Mouse (Mus musculus): ENCODE measurements at regions not wholly inside any gene's neighbourhood (a gene's known extent, or its start where the extent isn't known, plus 50 kb on each side); places are given as distances from the start of the nearest gene placed in this dataset.
"Not testable (repeated sequence)": the region's sequence is repeated elsewhere in the genome, so short reads cannot be mapped to it uniquely, and the experiment has no call there.

DNA sequence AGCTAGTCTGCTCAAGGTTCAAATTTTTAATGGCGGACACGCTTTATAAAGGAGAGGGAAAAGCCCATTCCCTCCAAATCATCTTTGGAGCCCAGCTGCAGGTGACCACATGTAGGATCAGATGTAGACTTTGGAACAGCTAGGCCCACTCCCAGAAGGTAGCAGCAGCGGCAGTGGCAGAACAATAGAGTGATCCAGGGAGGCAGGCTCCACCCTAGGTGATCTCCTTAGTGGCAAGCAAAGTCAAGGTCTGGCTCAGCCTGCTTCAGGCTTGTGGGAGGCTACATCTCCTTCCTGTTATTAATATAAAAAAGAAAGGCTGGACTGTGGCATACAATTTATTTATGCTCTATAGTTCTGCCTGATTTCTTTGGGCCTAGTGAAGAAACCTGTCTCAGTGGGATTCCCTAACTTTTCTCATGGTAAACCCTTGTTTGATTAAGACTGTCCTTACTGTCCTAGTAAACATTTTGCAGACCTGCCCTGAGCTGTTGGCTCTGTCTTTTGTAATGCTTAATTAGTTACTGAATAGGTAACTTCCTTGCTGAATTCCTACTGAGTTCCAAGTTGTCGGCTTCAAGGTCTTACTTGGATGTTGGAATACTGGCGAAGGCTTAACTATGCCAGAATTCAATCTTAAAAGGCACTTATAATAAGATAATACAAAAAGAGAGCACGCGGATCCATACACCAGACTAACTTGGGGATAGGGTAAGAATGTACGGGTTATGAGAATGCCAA, 169.6 kb downstream of the Car2 start:
- H3K4me1 ChIP-seq (ENCODE audit: control insufficient read depth, insufficient read depth, low read depth, low read length); H3K4me2 ChIP-seq (ENCODE audit: low read length); H3K4me3 ChIP-seq (ENCODE audit: low read length): not testable (repeated sequence)

DNA sequence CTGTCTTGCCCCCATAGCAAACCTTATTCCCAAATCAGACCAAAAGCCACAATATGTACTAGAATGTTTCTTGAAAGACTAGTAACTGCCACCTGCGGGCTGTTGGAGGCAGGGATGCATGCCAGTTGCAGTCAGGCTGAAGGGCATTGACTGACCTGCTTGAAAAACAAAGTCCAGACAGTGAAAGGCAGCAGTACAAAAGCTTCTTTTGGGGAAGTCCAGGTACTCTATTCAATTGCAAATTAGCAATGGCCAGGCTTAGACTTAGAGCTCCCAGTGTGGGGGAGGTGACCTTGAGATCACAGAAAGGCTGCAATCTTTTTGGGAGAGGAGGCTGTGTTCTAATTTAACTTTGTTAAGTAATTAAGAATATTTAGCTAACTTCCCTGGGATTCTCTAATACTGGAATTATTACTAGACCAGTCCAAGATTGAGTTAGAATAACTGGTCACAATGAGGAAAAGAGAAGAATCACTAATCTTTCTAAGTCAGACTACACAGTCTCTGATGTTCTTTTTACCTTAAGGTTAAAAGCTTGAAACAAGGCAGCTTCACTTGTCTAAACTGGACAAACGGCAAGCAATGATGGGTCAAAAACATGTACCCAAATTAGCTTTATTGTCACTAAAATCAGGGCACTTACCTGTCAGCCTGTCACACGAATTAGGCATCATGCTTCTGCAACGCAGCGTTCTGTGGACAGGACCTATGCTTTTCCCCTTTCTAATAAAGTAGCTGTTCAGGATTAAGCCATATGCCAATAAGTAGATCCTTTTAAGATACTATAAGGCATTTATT, 170.9 kb downstream of the Car2 start:
- ATAC-seq: not testable (repeated sequence)
- 88% methylated on average over 5 of the region's 5 CpGs for WGBS

More for the DNA sequence above, 169.6 kb downstream of the Car2 start:
- not testable (repeated sequence) for H3K27ac ChIP-seq (ENCODE audit: low read depth, low read length); H3K36me3 ChIP-seq (ENCODE audit: control insufficient read depth, insufficient read depth, low read length); ATAC-seq; H3K27me3 ChIP-seq (replicated peaks; ENCODE audit: control insufficient read depth, insufficient read depth, low read length); H3K9ac ChIP-seq (ENCODE audit: low read depth, low read length); H3K9me3 ChIP-seq (ENCODE audit: control insufficient read depth, low read length)
- 92% methylated on average over 8 of the region's 8 CpGs for WGBS

DNA sequence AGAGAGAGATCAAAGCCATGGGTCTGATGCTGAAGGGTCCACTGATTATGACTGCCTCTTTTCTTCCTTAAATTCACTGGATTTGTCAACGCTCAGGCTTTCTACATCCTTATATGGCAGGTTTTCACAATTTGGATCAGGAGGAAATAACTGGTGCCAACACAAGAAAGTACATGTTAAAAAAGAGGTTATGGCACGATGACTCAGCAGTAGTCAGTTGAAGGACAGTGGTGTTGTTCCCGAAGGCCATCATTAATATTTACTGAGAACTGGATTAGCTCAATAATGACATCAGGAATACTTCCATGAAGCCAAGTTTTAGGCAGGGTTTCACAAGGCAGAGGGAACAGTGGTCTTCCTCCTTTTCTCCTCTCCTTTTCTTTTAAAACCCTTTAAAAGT, 179.6 kb downstream of the Car2 start:
- Histone ChIP-seq H3K9ac (ENCODE audit: low read depth, low read length) (no peak overlapping the region), H3K27ac (ENCODE audit: low read depth, low read length) (no peak overlapping the region), H3K27me3 (replicated peaks; ENCODE audit: control insufficient read depth, insufficient read depth, low read length) (no peaks in the 10 kb centered on the region), H3K4me2 (ENCODE audit: low read length) (no peak overlapping the region), H3K4me3 (ENCODE audit: low read length) (no peak overlapping the region), H3K9me3 (ENCODE audit: control insufficient read depth, low read length) (no peaks in the 10 kb centered on the region), H3K36me3 (ENCODE audit: control insufficient read depth, insufficient read depth, low read length) (no peaks in the 10 kb centered on the region), H3K4me1 (ENCODE audit: control insufficient read depth, insufficient read depth, low read depth, low read length) (no peaks in the 10 kb centered on the region)
- 89% methylated on average over 3 of the region's 3 CpGs for WGBS
- no peak for ATAC-seq

More for the DNA sequence above, 170.9 kb downstream of the Car2 start:
- not testable (repeated sequence) for H3K4me1 ChIP-seq (ENCODE audit: control insufficient read depth, insufficient read depth, low read depth, low read length); H3K9me3 ChIP-seq (ENCODE audit: control insufficient read depth, low read length); H3K4me2 ChIP-seq (ENCODE audit: low read length); H3K27me3 ChIP-seq (replicated peaks; ENCODE audit: control insufficient read depth, insufficient read depth, low read length); H3K36me3 ChIP-seq (ENCODE audit: control insufficient read depth, insufficient read depth, low read length); H3K9ac ChIP-seq (ENCODE audit: low read depth, low read length); H3K27ac ChIP-seq (ENCODE audit: low read depth, low read length); H3K4me3 ChIP-seq (ENCODE audit: low read length)

DNA sequence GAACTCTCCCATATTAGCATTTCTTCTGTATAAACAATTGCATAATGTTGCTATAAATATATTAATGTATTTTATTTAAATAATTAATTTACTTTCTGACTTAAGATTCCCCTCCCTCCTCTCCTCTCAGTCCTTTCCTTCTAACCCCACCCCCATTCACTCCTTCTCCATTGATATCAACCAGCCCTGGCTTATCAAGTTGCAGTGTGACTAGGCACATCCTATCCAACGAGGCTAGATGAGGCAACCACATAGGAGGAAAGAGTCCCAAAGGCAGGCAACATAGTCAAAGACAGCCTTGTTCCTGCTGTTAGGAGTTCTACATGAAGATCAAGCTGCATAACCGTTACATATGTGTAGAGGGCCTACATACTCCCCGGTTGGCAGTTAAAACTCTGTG, 182.2 kb downstream of the Car2 start:
- H3K36me3 ChIP-seq (ENCODE audit: control insufficient read depth, insufficient read depth, low read length): no peaks in the 10 kb centered on the region
- WGBS: 82% methylated on average over 3 of the region's 3 CpGs
- no peak overlapping the region for H3K4me2 ChIP-seq (ENCODE audit: low read length)
- no peaks in the 10 kb centered on the region for H3K4me1 ChIP-seq (ENCODE audit: control insufficient read depth, insufficient read depth, low read depth, low read length)
- ATAC-seq: no peak
- no peak overlapping the region for H3K9ac ChIP-seq (ENCODE audit: low read depth, low read length)
- no peaks in the 10 kb centered on the region for H3K9me3 ChIP-seq (ENCODE audit: control insufficient read depth, low read length)
- no peaks in the 10 kb centered on the region for H3K27me3 ChIP-seq (replicated peaks; ENCODE audit: control insufficient read depth, insufficient read depth, low read length)
- no peak overlapping the region for H3K27ac ChIP-seq (ENCODE audit: low read depth, low read length)
- no peak overlapping the region for H3K4me3 ChIP-seq (ENCODE audit: low read length)

DNA sequence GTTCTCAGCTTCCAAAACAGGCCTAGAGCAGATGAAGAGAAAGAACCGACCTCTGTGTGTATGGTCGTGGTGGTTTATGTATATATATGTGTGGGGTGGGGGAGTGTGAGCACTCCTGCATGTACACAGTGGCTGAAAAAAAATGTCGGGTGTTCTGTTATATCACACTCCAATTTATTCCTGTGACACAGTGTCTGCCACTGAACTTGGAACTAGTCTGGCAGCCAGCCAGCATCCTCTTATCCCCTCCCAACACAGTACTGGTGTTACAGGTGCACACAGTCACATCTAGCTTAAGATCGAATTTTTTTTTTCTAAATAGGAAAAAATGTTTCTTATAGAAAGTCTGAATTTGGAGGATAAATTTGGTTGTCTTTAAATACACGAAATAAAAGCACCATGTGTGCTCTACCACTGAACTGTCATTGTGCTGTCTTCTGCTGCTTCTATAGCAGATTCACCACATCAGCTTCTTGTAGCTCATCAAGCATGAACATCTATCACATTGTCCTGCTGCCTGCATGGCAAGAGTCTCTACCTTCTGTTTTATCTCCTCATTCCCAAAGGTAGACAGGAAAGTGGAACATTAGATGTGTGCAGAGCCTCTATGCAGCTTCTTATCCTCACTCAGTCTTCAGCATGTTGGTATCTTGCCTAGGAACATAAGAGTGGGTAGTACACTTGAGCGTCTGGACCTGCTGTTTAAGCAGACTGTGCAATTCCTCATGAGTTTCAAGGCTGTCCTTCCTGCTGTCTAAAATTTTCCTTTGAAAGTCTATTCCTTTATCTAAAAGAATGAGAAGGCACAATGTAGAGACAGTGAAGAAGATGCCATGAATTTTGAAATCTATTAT, 185.2 kb downstream of the Car2 start:
- H3K4me2 ChIP-seq (ENCODE audit: low read length): no peak overlapping the region
- no peaks in the 10 kb centered on the region for H3K4me1 ChIP-seq (ENCODE audit: control insufficient read depth, insufficient read depth, low read depth, low read length)
- H3K36me3 ChIP-seq (ENCODE audit: control insufficient read depth, insufficient read depth, low read length): no peaks in the 10 kb centered on the region
- H3K4me3 ChIP-seq (ENCODE audit: low read length): no peak overlapping the region
- WGBS: 79% methylated on average over 6 of the region's 6 CpGs
- H3K9ac ChIP-seq (ENCODE audit: low read depth, low read length): no peak overlapping the region
- no peaks in the 10 kb centered on the region for H3K27me3 ChIP-seq (replicated peaks; ENCODE audit: control insufficient read depth, insufficient read depth, low read length)
- H3K9me3 ChIP-seq (ENCODE audit: control insufficient read depth, low read length): no peaks in the 10 kb centered on the region
- no peak for ATAC-seq
- H3K27ac ChIP-seq (ENCODE audit: low read depth, low read length): no peak overlapping the region

DNA sequence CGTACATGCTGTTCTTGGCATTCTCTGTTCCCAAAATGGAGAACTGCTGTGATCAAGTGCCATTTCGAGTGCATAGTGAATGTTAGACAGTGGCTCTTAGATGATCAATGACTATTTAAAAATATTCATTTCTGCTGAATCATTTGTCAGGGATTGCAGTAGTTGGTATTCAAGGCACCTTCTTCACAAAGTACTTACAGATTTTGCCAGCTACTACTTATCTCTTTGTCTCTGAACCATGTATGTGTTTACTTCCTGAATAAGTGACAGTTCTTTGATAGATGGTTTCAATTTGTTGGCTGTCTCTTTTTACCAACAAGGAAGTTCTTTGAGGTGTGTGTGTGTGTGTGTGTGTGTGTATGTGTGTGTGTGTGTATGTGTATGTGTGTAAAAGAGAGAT, 187.3 kb downstream of the Car2 start:
- H3K9me3 ChIP-seq (ENCODE audit: control insufficient read depth, low read length): no peaks in the 10 kb centered on the region
- H3K27me3 ChIP-seq (replicated peaks; ENCODE audit: control insufficient read depth, insufficient read depth, low read length): no peaks in the 10 kb centered on the region
- no peak overlapping the region for H3K4me3 ChIP-seq (ENCODE audit: low read length)
- no peak overlapping the region for H3K9ac ChIP-seq (ENCODE audit: low read depth, low read length)
- no peaks in the 10 kb centered on the region for H3K4me1 ChIP-seq (ENCODE audit: control insufficient read depth, insufficient read depth, low read depth, low read length)
- 78% methylated on average over 2 of the region's 2 CpGs for WGBS
- H3K27ac ChIP-seq (ENCODE audit: low read depth, low read length): no peak overlapping the region
- ATAC-seq: no peak
- no peaks in the 10 kb centered on the region for H3K36me3 ChIP-seq (ENCODE audit: control insufficient read depth, insufficient read depth, low read length)
- no peak overlapping the region for H3K4me2 ChIP-seq (ENCODE audit: low read length)

DNA sequence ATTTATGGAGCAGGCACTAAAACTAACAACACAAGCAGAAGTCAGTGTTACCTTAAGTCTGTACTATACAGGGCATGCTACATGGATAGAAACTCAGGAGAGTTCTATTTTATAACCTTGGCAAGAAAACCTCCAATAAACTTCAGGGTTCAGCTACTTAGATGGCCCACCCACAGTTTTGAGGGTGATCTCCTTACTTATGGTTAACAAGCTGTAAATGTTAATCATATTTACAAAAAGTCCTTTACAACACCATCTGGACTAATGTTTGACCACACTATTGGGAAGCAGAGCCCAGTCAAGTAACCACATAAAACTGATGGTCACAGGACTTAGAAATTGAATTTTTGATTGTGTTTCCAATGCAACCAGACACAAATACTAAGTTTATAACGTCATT, 187.8 kb downstream of the Car2 start:
- Histone ChIP-seq H3K4me3 (ENCODE audit: low read length) (no peak overlapping the region), H3K9me3 (ENCODE audit: control insufficient read depth, low read length) (no peaks in the 10 kb centered on the region), H3K36me3 (ENCODE audit: control insufficient read depth, insufficient read depth, low read length) (no peaks in the 10 kb centered on the region), H3K9ac (ENCODE audit: low read depth, low read length) (no peak overlapping the region), H3K27ac (ENCODE audit: low read depth, low read length) (no peak overlapping the region), H3K4me2 (ENCODE audit: low read length) (no peak overlapping the region), H3K4me1 (ENCODE audit: control insufficient read depth, insufficient read depth, low read depth, low read length) (no peaks in the 10 kb centered on the region), H3K27me3 (replicated peaks; ENCODE audit: control insufficient read depth, insufficient read depth, low read length) (no peaks in the 10 kb centered on the region)
- WGBS: 66% methylated on average over 1 of the region's 1 CpGs
- no peak for ATAC-seq

DNA sequence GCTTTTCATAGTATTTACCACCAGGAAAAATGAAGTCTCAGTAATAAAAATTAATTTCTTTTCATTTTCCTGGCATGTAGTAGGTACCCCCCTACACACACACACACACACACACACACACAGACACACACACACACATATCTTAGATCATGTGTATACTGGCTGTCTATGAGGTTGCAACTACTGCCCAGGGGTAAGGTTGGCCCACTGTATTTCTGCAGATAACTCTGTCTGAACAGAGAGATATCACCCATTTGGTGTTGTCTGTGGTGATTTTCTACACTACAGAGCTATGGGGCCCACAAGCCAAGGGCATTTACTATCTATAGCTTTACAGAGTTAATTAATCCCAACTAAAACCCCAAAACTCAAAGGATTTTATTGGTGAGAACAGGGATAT, 188.9 kb downstream of the Car2 start:
- Histone ChIP-seq H3K4me2 (ENCODE audit: low read length) (no peak overlapping the region), H3K9ac (ENCODE audit: low read depth, low read length) (no peak overlapping the region), H3K27ac (ENCODE audit: low read depth, low read length) (no peak overlapping the region), H3K36me3 (ENCODE audit: control insufficient read depth, insufficient read depth, low read length) (no peaks in the 10 kb centered on the region), H3K9me3 (ENCODE audit: control insufficient read depth, low read length) (no peaks in the 10 kb centered on the region), H3K4me1 (ENCODE audit: control insufficient read depth, insufficient read depth, low read depth, low read length) (no peaks in the 10 kb centered on the region), H3K4me3 (ENCODE audit: low read length) (no peak overlapping the region), H3K27me3 (replicated peaks; ENCODE audit: control insufficient read depth, insufficient read depth, low read length) (no peaks in the 10 kb centered on the region)
- no peak for ATAC-seq

DNA sequence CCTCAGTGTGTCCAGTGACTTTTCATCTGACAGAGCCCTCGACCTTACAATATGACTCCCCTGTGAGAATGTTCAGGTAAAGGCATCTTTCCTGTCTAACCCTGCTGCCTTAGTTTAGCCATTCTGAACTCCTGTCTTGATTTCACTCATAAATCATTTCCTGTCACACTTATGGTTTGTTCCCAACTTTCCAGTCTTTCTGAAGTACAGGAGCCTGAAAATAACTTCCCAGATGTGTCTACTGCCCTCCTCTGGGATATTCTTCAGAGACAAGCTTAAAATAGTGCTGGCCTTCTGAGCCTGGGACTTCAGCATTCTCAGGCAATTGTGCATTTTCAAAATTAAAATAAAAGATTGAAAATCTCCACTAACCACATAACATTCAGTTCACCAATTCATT, 204.1 kb downstream of the Car2 start:
- Histone ChIP-seq H3K9ac (ENCODE audit: low read depth, low read length) (no peak overlapping the region), H3K4me1 (ENCODE audit: control insufficient read depth, insufficient read depth, low read depth, low read length) (no peaks in the 10 kb centered on the region), H3K27me3 (replicated peaks; ENCODE audit: control insufficient read depth, insufficient read depth, low read length) (no peaks in the 10 kb centered on the region), H3K4me3 (ENCODE audit: low read length) (no peak overlapping the region), H3K36me3 (ENCODE audit: control insufficient read depth, insufficient read depth, low read length) (no peaks in the 10 kb centered on the region), H3K27ac (ENCODE audit: low read depth, low read length) (no peak overlapping the region), H3K9me3 (ENCODE audit: control insufficient read depth, low read length) (no peaks in the 10 kb centered on the region), H3K4me2 (ENCODE audit: low read length) (no peak overlapping the region)
- no peak for ATAC-seq
- 63% methylated on average over 1 of the region's 1 CpGs for WGBS
